Mouse (Mus musculus) layer of hippocampus, adult 18-20 months (tissue): ENCODE results near the gene Agxt. TPM values are rescaled to one million over a fixed set of nuclear protein-coding genes. Genes with fewer than 3 reads are reported as not detected.
A peak's percentile ranks its signal among the peaks of the same experiment; 100 is the strongest.

Source experiments
- DNase-seq, 2 experiments: peaks; one replicate each; pipeline ENCODE4 v3.0.0; 2022; ENCODE audit warnings: low spot score in 2 of 2
- long read RNA-seq: library from polyadenylated mRNA; stranded (forward); transcript quantifications from one replicate; pipeline ENCODE4 v2.0.0, GENCODE M21; 2021
- total RNA-seq, 2 experiments: library from RNA; stranded (reverse); gene quantifications; 2 replicates each; pipeline ENCODE4 v1.2.3; 2021

Agxt gene
- total RNA-seq, result not detected
- long read RNA-seq, result 0 reads

DNA sequence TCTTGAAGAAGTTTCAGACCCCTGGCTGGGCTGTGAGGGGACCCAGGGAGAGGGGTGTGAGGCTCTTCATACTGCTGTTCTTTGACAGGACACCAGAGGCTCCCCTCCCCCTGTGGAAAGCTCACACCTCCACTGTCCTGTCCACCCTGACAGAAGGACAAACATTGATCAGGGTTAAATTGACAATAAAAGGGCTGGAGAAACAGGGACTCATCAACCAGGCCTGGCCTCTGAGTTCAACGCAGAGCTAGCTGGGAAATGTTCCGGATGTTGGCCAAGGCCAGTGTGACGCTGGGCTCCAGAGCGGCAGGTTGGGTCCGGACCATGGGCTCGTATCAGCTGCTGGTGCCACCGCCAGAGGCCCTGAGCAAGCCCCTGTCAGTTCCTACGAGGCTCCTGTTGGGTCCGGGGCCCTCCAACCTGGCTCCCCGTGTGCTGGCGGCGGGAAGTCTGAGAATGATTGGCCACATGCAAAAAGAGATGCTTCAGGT is at the start of gene Agxt:
TSS of gene Agxt (plus strand) at position 205 of the 491 bp plus-strand sequence.
- DNase-seq, result no peak

DNA sequence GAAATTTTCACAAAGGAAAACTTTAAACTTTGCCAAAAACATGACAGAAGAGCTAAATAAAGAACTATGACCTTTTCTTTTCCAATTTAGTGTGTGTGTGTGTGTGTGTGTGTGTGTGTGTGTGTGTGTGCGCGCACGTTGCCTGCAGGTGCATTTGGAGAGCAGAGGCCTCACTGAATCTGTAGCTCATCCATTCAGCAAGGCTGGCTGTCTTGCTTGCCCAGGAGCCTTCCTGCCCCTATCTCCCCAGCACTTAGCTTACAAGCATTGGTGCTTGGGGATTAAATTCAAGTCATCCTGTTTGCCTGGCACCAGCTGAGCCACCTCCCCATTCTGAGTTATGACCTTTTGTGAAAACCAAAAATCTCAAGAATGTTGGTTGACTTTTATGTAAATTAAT is 42.5 kb upstream of the Agxt start:
- no peak for DNase-seq

DNA sequence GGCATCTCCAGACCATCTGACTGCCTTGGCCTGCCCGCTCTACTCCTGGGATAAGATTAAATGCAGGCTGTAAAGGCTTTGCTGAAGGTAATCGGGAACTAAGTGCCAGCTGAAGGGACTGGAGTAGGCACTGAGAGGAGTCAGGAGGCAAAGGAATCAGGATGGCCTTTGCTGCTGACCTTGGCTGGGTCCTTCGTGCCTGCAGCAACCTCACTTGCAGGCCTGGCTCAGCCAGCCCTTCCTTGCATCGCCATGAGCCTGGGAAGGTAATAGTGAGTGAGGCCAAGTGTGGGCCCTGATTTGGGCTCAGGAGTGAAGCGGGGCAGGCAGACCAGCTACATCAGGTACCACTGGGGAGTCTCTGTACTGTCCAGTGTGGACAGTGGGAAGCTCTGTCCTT is 36.1 kb upstream of the Agxt start:
- DNase-seq, result peak in 1 of 2 experiments; percentile 1

DNA sequence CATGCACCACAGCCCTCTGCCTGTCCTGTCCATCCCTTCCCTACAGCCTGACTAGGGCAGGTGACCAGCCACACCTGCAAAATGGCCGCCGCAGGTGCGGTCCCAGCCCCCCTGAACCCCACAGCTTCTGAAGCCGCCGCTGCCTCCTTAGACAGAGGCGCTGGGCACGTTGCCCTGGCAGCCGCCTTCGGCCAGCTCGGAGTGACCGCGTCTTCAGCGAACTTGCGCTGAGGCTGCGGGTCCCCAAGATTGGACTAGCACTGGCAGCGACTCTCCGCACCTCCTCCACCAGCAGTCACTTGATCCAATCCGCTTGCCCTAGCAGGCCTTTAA is 34.8 kb upstream of the Agxt start:
- no peak for DNase-seq

DNA sequence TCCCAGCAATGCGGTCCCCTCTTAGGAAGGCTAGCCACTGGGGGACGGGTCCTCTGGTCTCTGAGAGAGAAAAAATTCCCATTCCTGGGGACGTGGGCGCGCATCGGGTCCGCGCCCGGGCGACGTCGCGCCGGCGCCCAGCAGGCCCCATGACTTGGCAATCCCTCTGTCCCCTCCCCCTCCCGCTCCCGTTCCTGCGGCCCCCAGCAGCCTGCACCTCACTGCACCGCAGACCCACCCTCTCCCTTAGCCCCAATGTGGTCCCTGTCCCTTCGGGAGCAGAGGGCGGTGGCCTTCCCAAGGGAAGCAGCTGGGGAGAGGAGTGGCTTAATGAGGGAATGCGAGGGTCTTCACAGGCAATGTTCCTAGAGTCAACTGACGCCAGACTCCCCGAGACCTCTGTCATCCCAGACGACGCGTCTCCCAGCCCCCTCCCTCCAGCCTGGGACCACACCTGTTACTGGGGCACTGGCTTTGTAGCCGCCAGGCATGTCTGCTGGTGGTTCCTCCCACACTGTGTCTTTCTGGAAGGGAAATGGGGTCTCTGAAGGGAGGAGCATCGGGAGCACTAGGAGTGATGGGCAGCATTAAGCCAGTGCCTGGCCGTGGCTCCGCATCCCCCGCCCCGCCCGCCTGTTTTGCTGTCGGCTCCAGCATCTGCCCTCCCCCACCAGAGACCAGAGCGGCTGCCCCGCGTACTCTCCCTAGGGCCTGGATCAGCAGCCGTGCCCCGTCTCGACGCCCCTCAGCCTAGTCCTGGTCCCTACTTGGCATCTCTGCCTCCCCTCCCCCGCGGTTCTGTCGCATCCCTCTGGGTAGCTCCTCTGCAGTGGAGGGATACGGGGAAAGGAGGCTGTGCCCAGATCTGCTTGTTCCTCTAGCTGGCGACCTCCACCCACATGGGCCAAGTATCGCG is 34.2 kb upstream of the Agxt start:
- peak; percentile 52 to 77 for DNase-seq

DNA sequence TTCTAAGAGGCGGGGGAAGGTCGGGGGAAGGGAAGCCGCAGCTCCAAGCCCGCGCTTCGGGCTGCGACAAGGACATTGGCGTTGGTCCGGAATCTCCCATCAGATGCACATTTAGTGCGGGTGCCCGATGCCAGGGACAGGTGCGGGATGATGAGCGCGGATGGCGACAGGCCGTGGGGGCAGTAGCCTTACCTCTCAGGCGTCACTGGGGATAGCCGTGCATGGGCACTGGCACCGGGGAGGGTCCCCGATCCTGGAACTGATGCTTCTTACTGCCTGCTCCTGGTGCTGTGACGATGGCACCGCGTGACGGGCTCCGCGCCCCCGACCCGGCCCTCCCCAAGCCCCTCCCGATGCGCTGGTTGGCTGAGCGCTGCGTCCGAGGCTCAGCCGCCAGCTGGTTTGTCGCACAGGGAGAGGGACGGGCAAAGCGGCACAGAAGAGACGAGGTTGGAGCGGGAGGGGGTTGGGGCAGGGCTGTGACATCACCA is 33.4 kb upstream of the Agxt start, which contains the start of gene Kif1a:
TSS of gene Kif1a (minus strand) at position 381 of the 491 bp plus-strand sequence.
- DNase-seq, result peak; percentile 95 to 96

DNA sequence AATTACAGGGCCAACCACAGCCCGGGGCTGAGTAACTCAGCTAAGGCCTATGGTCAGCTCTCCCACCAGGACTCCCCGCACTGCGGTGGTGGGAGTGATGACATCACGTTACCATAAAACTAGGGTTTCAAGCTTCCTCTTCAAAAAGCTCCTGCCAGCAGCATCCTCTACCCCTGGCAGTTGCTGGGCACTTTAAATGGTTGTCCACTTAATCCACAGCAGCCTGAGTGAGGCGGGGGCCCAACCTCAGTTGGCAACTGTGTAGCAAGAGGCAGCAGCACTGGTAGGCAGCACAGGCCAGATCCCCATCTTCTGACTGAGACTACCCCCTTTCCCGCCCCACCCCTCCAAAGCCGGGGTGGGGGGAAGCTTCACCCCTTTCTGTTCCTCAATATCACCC is 32.3 kb upstream of the Agxt start:
- no peak for DNase-seq

DNA sequence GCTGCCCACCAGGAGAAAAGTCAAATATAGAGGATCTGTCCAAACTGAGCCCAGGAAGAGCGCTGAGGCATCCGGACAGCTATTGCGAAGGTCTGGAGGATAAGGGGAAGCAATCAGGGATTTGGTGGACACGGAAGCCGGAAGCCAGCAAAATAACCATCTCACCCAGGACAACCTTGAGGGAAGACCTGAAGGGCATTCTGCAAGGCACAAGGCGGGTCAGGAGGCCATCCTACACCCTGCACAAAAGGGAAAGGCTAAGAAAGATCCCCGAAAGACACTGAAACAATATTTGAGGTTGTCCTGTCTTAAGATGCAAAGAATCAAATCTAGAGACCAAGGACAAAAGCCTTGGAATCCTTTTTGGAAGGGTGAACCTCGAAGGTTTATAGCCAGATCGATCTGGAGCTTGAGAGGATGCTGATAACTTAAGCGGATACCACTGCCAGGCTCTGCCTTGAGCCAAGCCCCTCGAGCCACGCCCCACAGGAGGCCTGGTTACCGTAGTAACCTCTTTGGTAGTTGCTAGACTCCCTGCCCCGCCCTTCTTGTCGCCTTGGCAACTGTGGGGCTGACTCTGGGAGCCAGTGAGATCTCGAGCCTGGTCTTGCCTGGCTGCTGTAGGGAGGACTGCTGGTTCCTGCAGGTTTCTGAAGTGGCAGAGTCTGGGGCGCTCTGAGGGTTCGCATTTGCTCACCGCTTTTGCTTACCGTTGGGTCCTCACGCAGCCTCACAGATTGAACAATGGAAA is 20.2 kb upstream of the Agxt start:
- peak; percentile 78 to 87 for DNase-seq

DNA sequence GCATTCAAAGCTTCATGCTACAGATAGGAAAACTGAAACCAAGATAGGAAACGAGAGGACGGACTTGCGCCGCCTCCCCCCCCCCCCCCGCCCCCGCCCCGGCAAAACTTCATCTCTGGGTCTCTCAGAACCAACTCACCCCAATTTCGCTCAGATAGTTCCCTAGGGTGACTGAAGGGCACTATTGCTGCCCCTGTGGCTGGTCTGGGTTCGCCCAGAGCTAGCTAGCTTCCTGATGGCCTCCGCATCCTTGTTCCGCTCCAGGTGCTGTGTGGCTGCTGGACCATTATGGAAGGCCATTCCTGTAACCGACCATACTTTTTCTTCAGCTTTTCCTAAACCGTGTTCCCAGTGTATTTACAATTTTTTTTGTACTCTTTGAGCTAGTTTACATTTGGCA is 19.6 kb upstream of the Agxt start:
- no peak for DNase-seq

DNA sequence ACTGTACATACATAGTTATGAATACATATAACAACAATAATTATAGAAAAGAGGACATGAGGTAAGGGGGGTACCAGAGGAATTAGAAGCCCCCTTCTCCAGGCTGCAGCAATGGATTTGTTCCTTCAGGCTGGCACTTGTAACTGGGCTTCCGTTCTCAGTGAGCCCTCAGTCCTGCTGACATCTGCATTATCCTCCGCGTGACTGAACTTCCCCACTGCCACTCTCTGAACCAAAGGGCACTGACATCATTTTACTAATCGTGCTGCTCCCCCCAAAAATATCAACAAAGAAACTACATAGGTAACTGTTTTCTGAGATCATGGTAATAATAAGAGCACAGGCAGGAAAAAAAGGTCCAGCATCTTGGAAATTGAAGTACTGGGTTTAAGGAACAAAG is 16.2 kb upstream of the Agxt start:
- DNase-seq, result no peak

DNA sequence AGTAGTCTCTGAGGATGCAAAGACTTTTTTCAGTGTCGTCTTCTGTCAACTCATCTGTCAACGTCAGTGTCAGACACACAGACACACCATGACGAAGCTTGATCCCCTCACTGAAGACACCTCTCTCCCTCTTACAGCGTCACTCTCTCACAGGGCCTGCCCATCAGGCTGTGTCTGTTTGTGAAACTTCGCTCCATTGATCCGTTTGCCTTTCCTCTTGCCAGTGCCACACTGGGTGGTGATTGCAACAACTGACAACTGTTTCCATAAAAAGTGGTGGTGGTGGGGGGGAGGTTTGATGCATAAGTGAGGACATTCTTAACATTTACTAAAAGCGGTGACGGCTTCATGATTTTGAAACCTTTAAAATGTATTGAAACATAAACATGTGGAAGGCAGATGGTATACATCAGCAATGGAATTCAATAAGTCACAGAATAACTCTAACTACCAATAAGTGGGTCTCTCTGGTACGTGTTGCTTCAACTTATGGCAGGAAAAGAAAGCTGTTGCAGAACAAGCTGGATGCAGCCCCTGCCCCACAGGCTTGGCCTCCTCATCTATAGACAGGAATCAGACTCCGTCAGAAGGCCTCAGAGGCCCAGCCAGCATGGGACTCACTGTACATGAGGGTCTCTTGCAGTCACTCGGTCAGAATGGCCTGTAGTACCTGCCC is 11.7 kb upstream of the Agxt start:
- DNase-seq, result no peak

DNA sequence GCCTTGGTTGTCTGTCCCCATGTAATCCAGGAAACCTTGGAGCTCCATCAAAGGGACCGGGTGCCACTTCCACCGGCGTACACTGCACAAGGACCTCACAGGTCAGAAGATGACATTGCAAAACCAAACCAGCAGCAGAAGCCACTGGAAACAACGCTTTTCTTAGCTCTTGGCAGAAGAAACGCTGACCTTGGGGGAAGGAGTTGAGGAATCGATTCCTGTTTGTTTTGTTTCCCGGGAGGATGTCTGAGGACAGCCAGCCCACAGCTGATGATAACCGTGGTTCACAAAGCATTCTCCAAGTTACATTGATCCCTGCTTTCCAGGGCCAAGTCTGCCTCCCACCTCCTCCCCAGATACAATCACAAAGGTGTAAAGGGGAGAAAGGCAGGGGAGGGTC is 11.0 kb upstream of the Agxt start:
- no peak for DNase-seq

DNA sequence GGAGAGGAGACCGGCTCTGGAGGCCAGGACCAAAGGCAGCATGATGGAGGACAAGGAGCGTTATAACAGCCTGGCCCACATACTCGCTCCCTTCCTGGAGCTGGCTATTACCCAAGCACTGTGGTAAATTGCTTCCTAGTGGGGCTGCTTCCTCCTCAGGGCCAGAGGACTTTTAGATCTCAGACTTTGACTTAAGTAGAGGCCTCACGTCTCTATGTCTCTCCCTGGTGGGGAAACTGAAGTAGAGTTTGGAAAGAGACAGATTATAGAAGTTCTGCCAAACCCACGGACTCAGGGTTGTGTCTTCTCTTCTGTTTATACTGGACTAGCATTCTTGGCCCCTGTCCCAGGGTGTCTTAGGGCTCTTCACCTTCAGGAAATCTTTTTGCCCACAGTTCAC is 9.8 kb upstream of the Agxt start:
- no peak for DNase-seq

DNA sequence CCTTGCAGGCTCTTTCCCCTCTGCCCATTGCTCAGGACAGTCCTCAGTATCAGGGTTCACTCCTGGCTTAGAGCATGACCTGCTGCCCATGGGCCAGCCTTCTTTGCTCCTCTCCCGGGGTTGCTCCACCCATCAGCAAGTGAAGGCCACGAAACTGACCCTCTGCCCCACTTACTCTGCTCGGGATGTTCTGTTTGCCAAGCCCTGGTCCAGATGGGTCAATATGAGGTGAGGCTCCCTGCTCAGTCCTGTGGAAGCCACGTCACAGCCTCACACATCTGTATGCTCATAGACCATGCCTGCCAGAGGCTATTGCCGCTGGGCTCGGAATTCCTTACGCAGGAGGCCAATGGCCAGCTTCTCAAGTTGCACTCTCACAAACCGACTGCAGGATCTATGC is 6.8 kb upstream of the Agxt start:
- no peak for DNase-seq

DNA sequence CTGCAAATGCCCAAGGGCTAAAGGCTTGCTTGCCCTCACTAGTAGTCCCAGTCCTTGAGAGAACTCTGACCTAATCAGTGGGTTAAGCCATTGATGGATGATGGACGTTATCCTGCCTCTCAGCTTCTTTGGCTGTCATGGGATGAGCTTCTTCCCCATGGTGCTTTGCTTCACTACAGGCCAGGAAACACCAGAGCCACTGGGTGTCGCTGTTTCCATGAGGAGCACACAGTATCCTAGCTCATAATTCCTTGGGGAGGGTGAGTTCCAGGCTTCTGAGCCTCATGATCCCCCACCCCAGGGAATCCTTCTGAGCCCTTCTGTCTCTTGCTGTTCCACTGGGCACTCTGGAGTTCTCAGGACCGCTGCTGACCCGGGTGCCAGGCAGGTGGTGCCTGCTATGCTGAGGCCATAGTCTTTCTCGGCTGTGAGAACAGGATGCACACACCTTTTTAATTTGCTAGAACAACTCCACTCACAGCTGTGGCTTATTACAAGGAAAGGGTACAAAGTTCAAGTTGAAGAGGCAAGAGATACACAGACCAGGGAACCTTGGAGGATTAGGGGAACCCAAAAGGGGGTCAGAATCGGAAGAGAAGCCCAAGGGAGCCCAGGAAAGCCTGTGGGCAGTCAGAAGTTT is 6.2 kb upstream of the Agxt start:
- peak; percentile 72 to 88 for DNase-seq

DNA sequence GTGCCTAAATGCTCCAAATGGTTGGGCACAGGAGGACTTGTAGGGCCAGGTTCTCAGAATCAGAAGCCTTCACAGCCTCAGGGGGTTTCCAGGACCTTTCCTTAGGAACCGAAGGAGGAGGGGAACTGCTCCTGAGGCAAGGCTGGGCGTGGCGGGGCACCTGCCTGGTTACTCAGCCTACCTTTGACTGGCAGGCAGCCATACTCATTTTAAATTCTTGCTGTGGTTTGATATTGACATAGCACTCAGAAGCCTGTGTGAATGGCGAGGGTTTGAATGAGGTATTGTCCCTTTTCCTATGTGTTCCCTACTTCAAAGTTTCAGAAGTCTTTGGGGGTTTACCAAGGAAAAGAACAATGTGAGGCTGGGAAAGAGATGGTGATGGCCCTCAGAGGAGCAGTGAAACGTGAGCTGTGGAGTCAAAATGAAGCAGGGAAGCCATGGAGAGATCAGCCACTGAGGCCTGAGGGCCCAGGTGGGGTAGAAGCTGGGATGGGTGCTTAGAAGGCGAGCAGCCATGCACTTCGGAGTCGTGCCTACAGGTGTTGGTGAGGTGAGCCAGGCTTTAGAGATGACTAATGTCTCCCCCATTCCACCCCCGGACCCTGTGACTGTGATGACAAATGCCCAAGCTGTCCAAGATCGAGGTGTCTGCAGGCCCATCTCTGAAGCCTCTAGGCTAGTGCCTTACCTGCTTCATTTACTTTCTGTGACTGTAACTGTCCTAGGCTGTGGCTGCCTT is 4.6 kb upstream of the Agxt start:
- no peak for DNase-seq

DNA sequence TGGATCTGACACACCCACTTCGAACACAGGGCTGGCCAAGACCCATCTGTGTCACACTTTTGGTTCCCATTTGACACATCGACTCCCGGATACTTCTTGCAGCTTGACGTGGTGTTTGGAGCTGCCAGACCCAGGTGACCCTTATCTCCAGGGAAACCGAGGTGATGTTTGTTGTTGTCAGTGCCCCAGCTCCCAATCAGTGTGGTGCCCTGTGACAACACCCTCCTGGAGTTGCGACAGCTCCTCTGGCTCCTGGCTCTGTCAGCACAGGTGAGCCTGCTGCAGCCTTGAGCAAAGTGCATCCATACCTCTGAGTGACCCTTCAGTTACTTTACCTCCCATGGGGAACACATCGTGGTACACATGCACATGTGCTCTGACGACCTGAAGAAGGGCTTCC is 2.4 kb upstream of the Agxt start:
- no peak for DNase-seq

DNA sequence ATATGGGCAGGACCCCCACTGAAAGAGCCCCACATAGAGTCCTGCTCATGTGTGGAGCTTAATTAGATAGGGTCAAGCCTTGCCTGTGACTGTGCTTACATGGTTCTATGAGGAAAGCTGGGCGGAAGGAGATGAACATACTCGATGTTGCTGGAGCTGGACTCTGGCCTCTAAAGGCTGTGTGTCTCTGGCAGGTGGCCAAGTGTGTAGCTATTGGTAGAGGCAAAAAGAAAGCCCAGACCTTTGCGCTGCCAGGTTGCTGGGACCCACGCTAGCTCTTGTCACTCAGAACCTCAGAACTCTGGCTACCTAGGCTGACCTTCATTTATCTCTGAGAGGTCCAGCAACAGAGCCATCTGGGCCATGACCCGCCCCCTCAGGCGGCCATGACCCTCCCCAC is 3.5 kb downstream of the Agxt start:
- DNase-seq, result no peak

DNA sequence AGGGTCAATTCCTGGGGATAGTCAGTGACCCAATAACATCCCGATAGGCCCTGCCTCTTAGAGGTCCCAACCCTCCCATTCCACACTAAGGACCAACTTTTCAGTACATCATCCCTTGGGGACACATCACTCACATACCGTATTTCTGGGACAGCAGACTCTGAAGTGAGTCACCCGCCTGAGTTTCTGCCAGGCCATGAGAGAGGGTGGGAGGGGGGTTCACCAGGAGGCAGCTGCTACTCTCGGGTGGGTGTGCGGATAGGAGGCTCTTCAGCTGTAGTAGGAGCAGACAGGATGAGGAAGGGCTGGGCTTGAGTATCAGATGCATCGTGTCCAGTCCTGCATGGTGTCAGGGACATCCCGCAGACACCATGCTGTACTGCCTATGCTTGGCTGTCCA is 4.7 kb downstream of the Agxt start:
- peak; percentile 47 to 79 for DNase-seq

DNA sequence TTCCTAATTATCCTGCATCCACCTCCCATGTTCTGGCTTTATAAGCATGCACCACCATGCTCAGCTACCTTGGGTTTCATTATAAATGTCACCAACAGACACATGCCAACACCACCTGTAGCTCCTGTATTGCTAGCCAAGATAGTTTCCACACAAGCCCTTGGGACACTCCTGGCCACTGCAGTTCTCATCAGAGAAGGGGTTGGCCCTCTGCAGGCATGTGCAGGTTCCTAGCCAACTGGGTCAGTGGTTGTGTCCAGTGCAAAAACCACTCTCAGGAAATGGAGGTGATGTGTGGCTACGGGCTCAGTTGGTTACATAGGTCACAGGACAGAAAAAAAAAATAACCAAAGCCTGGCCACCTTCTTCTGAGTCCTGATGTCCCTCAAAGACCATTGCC is 7.8 kb downstream of the Agxt start:
- no peak for DNase-seq
